Mouse (Mus musculus) liver, adult 2 months (tissue): ENCODE measurements at regions not wholly inside any gene's neighbourhood (a gene's known extent, or its start where the extent isn't known, plus 50 kb on each side); places are given as distances from the start of the nearest gene placed in this dataset.
A peak's percentile ranks its signal among the peaks of the same experiment; 100 is the strongest.

Source experiments
- DNase-seq: peaks from one replicate; pipeline ENCODE4 v3.0.0-alpha.2; 2011; ENCODE audit warnings: low read depth, low spot score; ENCODE audit errors: extremely low read depth
- H3K27ac ChIP-seq: fragments of 200-500 bp; replicated peaks from 2 replicates; pipeline ENCODE4 v1.5.1; 2012; ENCODE audit warnings: low read depth, mild to moderate bottlenecking, control low read depth, inconsistent platforms, low read length; ENCODE audit not compliant: insufficient read depth
- H3K27me3 ChIP-seq: fragments of 200-500 bp; 2 replicates; pipeline ENCODE4 v1.6.1; 2012; ENCODE audit warnings: mild to moderate bottlenecking, moderate library complexity, low read length, inconsistent platforms; ENCODE audit not compliant: control insufficient read depth, insufficient read depth
- H3K36me3 ChIP-seq: fragments of 200-500 bp; 2 replicates; pipeline ENCODE4 v1.6.1; 2012; ENCODE audit warnings: low read length, inconsistent platforms; ENCODE audit not compliant: control insufficient read depth, insufficient read depth
- H3K4me1 ChIP-seq: fragments of 200-500 bp; 2 replicates; pipeline ENCODE4 v1.6.1; 2011; ENCODE audit warnings: low read length; ENCODE audit not compliant: control insufficient read depth, insufficient read depth
- H3K4me3 ChIP-seq: fragments of 200-500 bp; 2 replicates; pipeline ENCODE4 v1.5.1; 2011; ENCODE audit warnings: low read depth, mild to moderate bottlenecking, control low read depth, low read length, moderate library complexity; ENCODE audit not compliant: insufficient read depth
- H3K79me2 ChIP-seq: fragments of 200-500 bp; 2 replicates; pipeline ENCODE4 v1.6.1; 2012; ENCODE audit warnings: inconsistent platforms, mild to moderate bottlenecking, low read length, moderate library complexity; ENCODE audit not compliant: control insufficient read depth, insufficient read depth
- H3K9ac ChIP-seq: fragments of 200-500 bp; 2 replicates; pipeline ENCODE4 v1.6.1; 2012; ENCODE audit warnings: low read depth, mild to moderate bottlenecking, control low read depth, inconsistent platforms, low read length
- CTCF ChIP-seq: fragments of 200-500 bp; IDR thresholded peaks from 2 replicates; pipeline ENCODE4 v1.5.1; 2011; ENCODE audit warnings: low read depth, low read length, control low read depth
- POLR2A ChIP-seq: fragments of 200-500 bp; IDR thresholded peaks from 2 replicates; pipeline ENCODE4 v1.6.1; 2011; ENCODE audit warnings: low read length, control low read depth; ENCODE audit not compliant: insufficient read depth; ENCODE audit errors: extremely low read depth
- WGBS: fragments of 180-500 bp; shearing (Covaris S2); methylation state at CpG from one replicate; pipeline ENCODE4 v1.1.7; 2018; 5-methylcytosine and 5-hydroxymethylcytosine counted together

- H3K27ac ChIP-seq, result no peak overlapping the region
- TF ChIP-seq POLR2A (no peak), CTCF (no peak)
- no peaks in the 10 kb centered on the region for H3K36me3 ChIP-seq
- H3K4me3 ChIP-seq, result no peak overlapping the region
- no peak for DNase-seq
- H3K4me1 ChIP-seq, result no peaks in the 10 kb centered on the region
- no peaks in the 10 kb centered on the region for H3K79me2 ChIP-seq
- H3K27me3 ChIP-seq, result no peaks in the 10 kb centered on the region
- H3K9ac ChIP-seq, result no peak overlapping the region
- 96% methylated on average over 9 of the region's 9 CpGs for WGBS
Observed at GRCm38 (mm10) chr8:115437956-115438355, 269.6 kb downstream of the Maf start.

DNA sequence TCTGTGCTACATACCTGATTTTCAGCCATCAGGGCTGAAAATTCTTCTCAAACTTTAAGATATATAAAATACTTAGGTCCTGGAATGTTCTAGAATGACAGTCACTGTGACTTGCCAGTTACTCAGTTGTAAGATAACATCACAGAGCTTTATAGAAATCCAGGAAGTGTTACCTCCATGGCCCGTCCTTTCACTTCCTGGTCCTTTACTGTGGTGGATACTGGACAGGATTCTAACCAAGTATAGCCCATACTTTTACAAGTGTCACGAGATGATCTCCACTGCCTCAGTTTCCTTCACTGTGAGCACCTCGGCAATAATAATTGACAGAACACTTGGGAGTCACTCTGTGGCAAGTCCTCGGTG lies 271.3 kb downstream of the Maf start:
- H3K36me3 ChIP-seq, result no peaks in the 10 kb centered on the region
- H3K79me2 ChIP-seq, result no peaks in the 10 kb centered on the region
- no peak overlapping the region for H3K4me3 ChIP-seq
- H3K9ac ChIP-seq, result no peak overlapping the region
- DNase-seq, result no peak
- TF ChIP-seq CTCF, result no peak
- no peak for TF ChIP-seq POLR2A
- H3K27me3 ChIP-seq, result no peaks in the 10 kb centered on the region
- WGBS, result 71% methylated on average over 4 of the region's 4 CpGs
- H3K27ac ChIP-seq, result no peak overlapping the region
- no peaks in the 10 kb centered on the region for H3K4me1 ChIP-seq

- no peak overlapping the region for H3K27ac ChIP-seq
- WGBS, result 91% methylated on average over 5 of the region's 5 CpGs
- no peak for DNase-seq
- H3K79me2 ChIP-seq, result no peaks in the 10 kb centered on the region
- no peak overlapping the region for H3K4me3 ChIP-seq
- H3K36me3 ChIP-seq, result no peaks in the 10 kb centered on the region
- TF ChIP-seq CTCF (no peak), POLR2A (no peak)
- H3K27me3 ChIP-seq, result no peaks in the 10 kb centered on the region
- H3K9ac ChIP-seq, result no peak overlapping the region
- no peaks in the 10 kb centered on the region for H3K4me1 ChIP-seq
Observed at GRCm38 (mm10) chr8:115435720-115436355, 271.8 kb downstream of the Maf start.

DNA sequence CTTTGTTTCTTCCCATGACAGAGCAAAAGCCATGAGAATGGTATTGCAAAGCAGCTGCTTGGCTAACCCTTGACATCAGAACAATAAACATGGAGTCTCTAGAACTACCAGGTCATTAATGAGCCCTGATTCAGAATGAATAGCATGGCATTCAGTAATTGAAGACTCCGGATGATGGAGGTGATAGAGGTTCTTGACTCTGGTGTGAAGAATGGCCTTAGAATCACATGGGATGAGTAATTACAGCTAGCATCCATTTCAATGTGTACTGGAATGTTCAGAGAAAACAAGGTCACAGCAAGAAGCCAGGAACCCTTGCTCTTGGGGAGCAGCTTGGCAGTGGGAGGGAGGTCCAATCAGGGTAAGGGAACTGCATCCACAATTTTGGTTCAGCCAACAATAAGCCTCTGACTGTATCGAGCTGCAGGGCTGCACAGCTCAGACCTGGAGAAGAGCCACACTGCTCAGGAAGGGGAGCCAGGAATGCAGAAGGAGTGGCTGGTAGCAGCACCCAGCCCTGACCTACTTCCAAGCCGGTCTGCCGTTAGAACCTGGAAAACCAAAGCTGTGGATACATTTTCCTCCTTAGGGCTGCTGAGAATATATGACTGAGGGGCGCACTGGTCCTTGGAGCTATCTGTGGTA lies 275.1 kb downstream of the Maf start:
- no peak overlapping the region for H3K27ac ChIP-seq
- no peaks in the 10 kb centered on the region for H3K79me2 ChIP-seq
- no peak overlapping the region for H3K9ac ChIP-seq
- H3K4me3 ChIP-seq, result no peak overlapping the region
- TF ChIP-seq POLR2A (no peak), CTCF (no peak)
- H3K4me1 ChIP-seq, result no peaks in the 10 kb centered on the region; the same call in none of the 2 replicates
- no peak for DNase-seq
- no peaks in the 10 kb centered on the region for H3K36me3 ChIP-seq
- no peaks in the 10 kb centered on the region for H3K27me3 ChIP-seq
- 83% methylated on average over 5 of the region's 5 CpGs for WGBS

DNA sequence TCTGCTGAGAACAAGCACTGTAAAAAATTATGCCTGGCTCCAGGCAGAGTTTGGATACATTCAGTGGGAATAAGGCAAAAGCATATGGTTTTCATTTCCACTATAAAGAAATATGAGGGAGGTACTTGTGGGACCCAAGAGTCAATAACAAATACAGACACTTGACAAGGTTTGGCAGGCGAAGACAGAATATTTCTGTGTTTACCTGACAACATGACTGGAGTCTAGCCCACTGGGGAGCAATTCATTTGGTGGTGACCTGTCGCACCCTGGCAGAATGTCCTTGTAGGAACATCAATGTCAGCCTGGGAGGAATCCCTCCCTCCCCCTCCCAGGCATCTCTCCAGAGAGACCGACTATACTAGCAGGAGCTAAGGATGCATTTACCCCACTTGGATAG lies 276.8 kb downstream of the Maf start:
- no peak for DNase-seq
- Histone ChIP-seq H3K36me3 (no peaks in the 10 kb centered on the region), H3K27me3 (no peaks in the 10 kb centered on the region), H3K4me3 (no peak overlapping the region), H3K9ac (no peak overlapping the region), H3K79me2 (no peaks in the 10 kb centered on the region), H3K4me1 (peaks cover 2% of the 10 kb centered on the region), H3K27ac (no peak overlapping the region)
- TF ChIP-seq CTCF (no peak), POLR2A (no peak)
- WGBS, result 69% methylated on average over 3 of the region's 3 CpGs

- no peaks in the 10 kb centered on the region for H3K36me3 ChIP-seq
- peak; percentile 32 for DNase-seq
- H3K4me1 ChIP-seq, result peaks cover 2% of the 10 kb centered on the region
- H3K27ac ChIP-seq, result no peak overlapping the region
- H3K4me3 ChIP-seq, result no peak overlapping the region
- H3K27me3 ChIP-seq, result no peaks in the 10 kb centered on the region
- no peak overlapping the region for H3K9ac ChIP-seq
- 90% methylated on average over 3 of the region's 3 CpGs for WGBS
- H3K79me2 ChIP-seq, result no peaks in the 10 kb centered on the region
- TF ChIP-seq POLR2A (no peak), CTCF (no peak)
Observed at GRCm38 (mm10) chr8:115429291-115429883, 278.2 kb downstream of the Maf start.
